Mouse (Mus musculus) heart, embryonic 14.5 days (tissue): ENCODE results near the gene Ezr. TPM values are rescaled to one million over a fixed set of nuclear protein-coding genes. Genes with fewer than 3 reads are reported as not detected.

Experiments used
- ATAC-seq: fragments of 200-750 bp; cut with Nextera tagmentation; 2 replicates; pipeline ENCODE4 v1.8.0; 2017; ENCODE audit warnings: low read depth, moderate TSS enrichment; ENCODE audit not compliant: insufficient number of reproducible peaks, insufficient read depth, low FRiP score
- H3K27ac ChIP-seq, 2 experiments: fragments of 200-500 bp in 1 of 2; fragments of 300-500 bp in 1 of 2; sonication (generic) in 1 of 2; replicated peaks in 1 of 2; 2 replicates each; pipeline ENCODE4 v1.5.1; 2012 to 2014; ENCODE audit warnings: low read depth in 2 of 2, low read length in 2 of 2, control low read depth in 1 of 2, mild to moderate bottlenecking in 1 of 2, mixed read lengths in 1 of 2; ENCODE audit not compliant: control insufficient read depth in 1 of 2, insufficient read depth in 1 of 2
- H3K27me3 ChIP-seq: fragments of 300-500 bp; sonication (generic); 2 replicates; pipeline ENCODE4 v1.6.1; 2014; ENCODE audit warnings: mild to moderate bottlenecking, low read length, control low read depth; ENCODE audit not compliant: control insufficient read depth, insufficient read depth
- H3K36me3 ChIP-seq: fragments of 300-500 bp; sonication (generic); 2 replicates; pipeline ENCODE4 v1.6.1; 2014; ENCODE audit warnings: mild to moderate bottlenecking, control low read depth, low read length, mixed read lengths; ENCODE audit not compliant: control insufficient read depth, insufficient read depth
- H3K4me1 ChIP-seq, 2 experiments: fragments of 200-500 bp in 1 of 2; fragments of 300-500 bp in 1 of 2; sonication (generic) in 1 of 2; 2 replicates each; pipeline ENCODE4 v1.6.1; 2012 to 2014; ENCODE audit warnings: low read length in 2 of 2, control low read depth in 1 of 2, mixed read lengths in 1 of 2; ENCODE audit not compliant: control insufficient read depth in 2 of 2, insufficient read depth in 2 of 2
- H3K4me2 ChIP-seq: fragments of 300-500 bp; sonication (generic); 2 replicates; pipeline ENCODE4 v1.6.1; 2014; ENCODE audit warnings: mild to moderate bottlenecking, low read length
- H3K4me3 ChIP-seq, 2 experiments: fragments of 200-500 bp in 1 of 2; fragments of 300-500 bp in 1 of 2; sonication (generic) in 1 of 2; 2 replicates each; pipeline ENCODE4 v1.5.1; 2012 to 2014; ENCODE audit warnings: low read length in 2 of 2, mild to moderate bottlenecking in 2 of 2, control low read depth in 1 of 2, low read depth in 1 of 2, moderate library complexity in 1 of 2; ENCODE audit not compliant: control insufficient read depth in 1 of 2, insufficient read depth in 1 of 2
- H3K9ac ChIP-seq: fragments of 300-500 bp; sonication (generic); 2 replicates; pipeline ENCODE4 v1.6.1; 2014; ENCODE audit warnings: mild to moderate bottlenecking, low read length
- H3K9me3 ChIP-seq: fragments of 300-500 bp; sonication (generic); 2 replicates; pipeline ENCODE4 v1.6.1; 2016; ENCODE audit warnings: low read length, control low read depth; ENCODE audit not compliant: control insufficient read depth
- WGBS: fragments of 180-500 bp; shearing (Covaris S2); extraction: QIAGEN DNeasy Blood & Tissue Kit; methylation state at CpG from one replicate; pipeline ENCODE4 v1.1.7; 2014; 5-methylcytosine and 5-hydroxymethylcytosine counted together
- polyA plus RNA-seq: library from polyadenylated mRNA; unstranded; fragments of >200 nt; fragmentation: Nextera tagmentation; extraction: Ambion mirVana; gene quantifications from 2 replicates; pipeline ENCODE4 v1.2.1, GENCODE M21; 2014

Ezr gene
- polyA plus RNA-seq: 102 and 115 TPM in 2 replicates

- under 1% methylated on average over 48 of the region's 52 CpGs for WGBS
- peak; percentile 84 for ATAC-seq
Observed at GRCm38 (mm10) chr17:6782611-6783005, at the start of gene Ezr. TSS of gene Ezr (minus strand) at chr17:6782784.

GRCm38 (mm10) chr17:6830004-6830592, 47.5 kb upstream of the Ezr start:
- ATAC-seq: no peak
- Histone ChIP-seq H3K9ac (no peak overlapping the region), H3K4me3 (no peak overlapping the region), H3K27ac (no peak overlapping the region), H3K36me3 (no peaks in the 10 kb centered on the region), H3K4me1 (peaks cover 4% of the 10 kb centered on the region in 2 experiments; a peak in 2 of 4 replicates), H3K9me3 (no peaks in the 10 kb centered on the region), H3K4me2 (no peak overlapping the region), H3K27me3 (no peaks in the 10 kb centered on the region)
- 64% methylated on average over 1 of the region's 1 CpGs for WGBS

More at GRCm38 (mm10) chr17:6782611-6783005, at the start of gene Ezr:
- peaks cover 15 to 29% of the 10 kb centered on the region in 2 experiments for H3K4me1 ChIP-seq
- no peaks in the 10 kb centered on the region for H3K27me3 ChIP-seq
- H3K4me3 ChIP-seq: peak within 1 kb of the TSS; percentile 78 to 92
- H3K9ac ChIP-seq: peak within 1 kb of the TSS; percentile 91
- H3K27ac ChIP-seq: peak within 1 kb of the TSS; percentile 88 to 89
- peak within 1 kb of the TSS; percentile 77 for H3K4me2 ChIP-seq
- H3K9me3 ChIP-seq: no peaks in the 10 kb centered on the region
- H3K36me3 ChIP-seq: no peaks in the 10 kb centered on the region

- ATAC-seq: no peak
- WGBS: 60% methylated on average over 7 of the region's 7 CpGs
- H3K4me2 ChIP-seq: peak overlapping the region; percentile 73
Observed at GRCm38 (mm10) chr17:6828531-6829150, 46.1 kb upstream of the Ezr start.

GRCm38 (mm10) chr17:6827740-6828461, 45.3 kb upstream of the Ezr start:
- H3K27me3 ChIP-seq: no peaks in the 10 kb centered on the region
- ATAC-seq: peak; percentile 92
- peaks cover 4% of the 10 kb centered on the region in 2 experiments; a peak in 2 of 4 replicates for H3K4me1 ChIP-seq
- H3K4me3 ChIP-seq: peak overlapping the region; percentile 49 to 67
- H3K27ac ChIP-seq: peak overlapping the region; percentile 85 to 93
- H3K36me3 ChIP-seq: no peaks in the 10 kb centered on the region
- H3K9ac ChIP-seq: peak overlapping the region; percentile 72
- H3K4me2 ChIP-seq: peak overlapping the region; percentile 73
- H3K9me3 ChIP-seq: no peaks in the 10 kb centered on the region
- 2% methylated on average over 64 of the region's 64 CpGs for WGBS

More at GRCm38 (mm10) chr17:6828531-6829150, 46.1 kb upstream of the Ezr start:
- Histone ChIP-seq H3K4me1 (peaks cover 4% of the 10 kb centered on the region in 2 experiments; a peak in 2 of 4 replicates), H3K9ac (peak overlapping the region; percentile 72), H3K27me3 (no peaks in the 10 kb centered on the region), H3K9me3 (no peaks in the 10 kb centered on the region), H3K4me3 (peak overlapping the region; percentile 49 to 67), H3K36me3 (no peaks in the 10 kb centered on the region), H3K27ac (peak overlapping the region; percentile 85 to 93)

- H3K27ac ChIP-seq: peak overlapping the region; percentile 78 to 93
- no peaks in the 10 kb centered on the region for H3K36me3 ChIP-seq
- no peaks in the 10 kb centered on the region for H3K27me3 ChIP-seq
- no peaks in the 10 kb centered on the region for H3K9me3 ChIP-seq
- no peak for ATAC-seq
- H3K4me3 ChIP-seq: peak overlapping the region; percentile 49 to 67
- H3K4me1 ChIP-seq: peaks cover 4% of the 10 kb centered on the region in 2 experiments; a peak in 2 of 4 replicates
- 17% methylated on average over 10 of the region's 10 CpGs for WGBS
- H3K4me2 ChIP-seq: peak overlapping the region; percentile 73
- H3K9ac ChIP-seq: peak overlapping the region; percentile 72
Observed at GRCm38 (mm10) chr17:6827159-6827733, 44.7 kb upstream of the Ezr start.

- no peaks in the 10 kb centered on the region for H3K9me3 ChIP-seq
- H3K9ac ChIP-seq: no peak overlapping the region
- WGBS: 79% methylated on average over 5 of the region's 5 CpGs
- ATAC-seq: no peak
- no peaks in the 10 kb centered on the region for H3K36me3 ChIP-seq
- H3K4me3 ChIP-seq: no peak overlapping the region
- no peak overlapping the region for H3K4me2 ChIP-seq
- H3K4me1 ChIP-seq: peaks cover 11 to 16% of the 10 kb centered on the region in 2 experiments
- H3K27ac ChIP-seq: no peak overlapping the region
- H3K27me3 ChIP-seq: no peaks in the 10 kb centered on the region
Observed at GRCm38 (mm10) chr17:6816796-6817195, 34.2 kb upstream of the Ezr start.

GRCm38 (mm10) chr17:6816151-6816550, 33.6 kb upstream of the Ezr start:
- Histone ChIP-seq H3K9me3 (no peaks in the 10 kb centered on the region), H3K27me3 (no peaks in the 10 kb centered on the region), H3K4me2 (no peak overlapping the region), H3K4me3 (no peak overlapping the region), H3K9ac (no peak overlapping the region), H3K27ac (no peak overlapping the region), H3K4me1 (peaks cover 11 to 16% of the 10 kb centered on the region in 2 experiments), H3K36me3 (no peaks in the 10 kb centered on the region)
- no peak for ATAC-seq
- 52% methylated on average over 1 of the region's 1 CpGs for WGBS
